11 mouse cellular contexts compared by ENCODE assay signal in the genomic region with DNA sequence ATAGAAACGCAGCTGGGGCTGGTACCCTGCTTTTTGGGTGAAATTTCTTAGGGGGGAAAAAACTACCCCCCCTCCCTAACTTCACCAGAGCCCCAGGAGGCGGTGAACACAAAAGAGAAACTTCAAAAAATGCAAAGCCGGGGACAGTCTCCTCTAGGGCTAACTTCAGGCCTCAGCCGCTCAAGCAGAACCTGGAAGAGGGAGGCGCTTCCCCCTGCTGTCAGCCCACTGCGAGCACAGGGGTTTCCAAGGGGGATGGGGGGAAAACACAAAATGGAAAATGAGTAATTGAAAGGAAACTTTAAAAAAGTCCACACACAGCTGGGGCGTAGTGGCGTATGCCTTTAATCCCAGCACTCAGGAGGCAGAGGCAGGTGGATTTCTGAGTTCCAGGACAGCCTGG. TPM values are rescaled to one million over a fixed set of nuclear protein-coding genes. Genes with fewer than 3 reads are reported as not detected.
DNase-seq lines count a peak whose midpoint lies in the region; ATAC-seq and TF ChIP-seq lines count a peak whose summit lies in the region.
"Had no signal": no experiment of that assay in that cellular context is flagged by ENCODE, and none has a peak within 500 bp of the region (broad histone marks: within the 10 kb centered on the region; RNA-seq: fewer than 3 reads in every experiment).

No protein-coding gene starts in this region.

- no peak for TF ChIP-seq CTCF in midbrain, postnatal 0 days (IDR thresholded peaks at IDR 0.05)

- H3K9ac ChIP-seq in midbrain, embryonic 11.5 days (ENCODE audit: low read length) = peak overlapping the region; percentile 79; the same call in 1 of the 2 replicates
- no peak overlapping the region for H3K9ac ChIP-seq in midbrain, postnatal 0 days (replicated peaks; ENCODE audit: low read length, poor library complexity, severe bottlenecking)
- H3K9ac ChIP-seq in hindbrain, embryonic 14.5 days = no peak overlapping the region

- peak overlapping the region; percentile 73 for H3K27ac ChIP-seq in midbrain, embryonic 11.5 days (ENCODE audit: low read depth, low read length)
- H3K27ac ChIP-seq in midbrain, postnatal 0 days (ENCODE audit: low read depth, low read length) = no peak overlapping the region
- H3K27ac ChIP-seq in embryonic facial prominence, embryonic 10.5 days (replicated peaks) = peak overlapping the region; percentile 74; the same call in 1 of the 2 replicates
- H3K27ac ChIP-seq in hindbrain, embryonic 14.5 days = no peak overlapping the region

- no peaks in the 10 kb centered on the region for H3K9me3 ChIP-seq in midbrain, embryonic 11.5 days (ENCODE audit: control insufficient read depth, low read length)
- no peaks in the 10 kb centered on the region for H3K9me3 ChIP-seq in midbrain, postnatal 0 days (ENCODE audit: low read length)
- no peaks in the 10 kb centered on the region for H3K9me3 ChIP-seq in embryonic facial prominence, embryonic 10.5 days
- no peaks in the 10 kb centered on the region for H3K9me3 ChIP-seq in hindbrain, embryonic 14.5 days (ENCODE audit: control insufficient read depth, low read length)
- H3K9me3 ChIP-seq: megakaryocyte, embryonic 14.5 days had no signal

- peak; percentile 93 for DNase-seq in midbrain, embryonic 11.5 days (ENCODE audit: low spot score, missing footprints)
- DNase-seq in midbrain, postnatal 0 days (ENCODE audit: low spot score) = no peak
- DNase-seq in embryonic facial prominence, embryonic 10.5 days (ENCODE audit: low spot score) = peak; percentile 30
- DNase-seq in hindbrain, embryonic 14.5 days (ENCODE audit: low spot score) = no peak
- DNase-seq in splenic B cell, adult 2 months (ENCODE audit: low read depth, low spot score) = peak; percentile 23
- no peak for DNase-seq in urinary bladder, postnatal 4 days (ENCODE audit: low spot score in 2 of 2)
- no peak for DNase-seq in thymus, postnatal 0 days (ENCODE audit: low spot score)
- no peak for DNase-seq in natural killer cell, adult 2 months (ENCODE audit: low spot score in 2 of 2)
- DNase-seq: cerebellum, adult 11-12 months had no signal

- peak overlapping the region; percentile 86 for H3K4me2 ChIP-seq in midbrain, embryonic 11.5 days
- H3K4me2 ChIP-seq in midbrain, postnatal 0 days (ENCODE audit: low read depth, low read length, poor library complexity, severe bottlenecking) = no peak overlapping the region
- H3K4me2 ChIP-seq in hindbrain, embryonic 14.5 days (replicated peaks) = peak overlapping the region; percentile 99; the same call in 1 of the 2 replicates

- peak overlapping the region; percentile 14 for H3K4me3 ChIP-seq in midbrain, embryonic 11.5 days (ENCODE audit: low read depth, low read length)
- H3K4me3 ChIP-seq in midbrain, postnatal 0 days (ENCODE audit: low read depth, low read length) = no peak overlapping the region
- peak overlapping the region; percentile 83 for H3K4me3 ChIP-seq in embryonic facial prominence, embryonic 10.5 days
- H3K4me3 ChIP-seq in hindbrain, embryonic 14.5 days (replicated peaks; ENCODE audit: low read length) = no peak overlapping the region

- no peaks in the 10 kb centered on the region for H3K27me3 ChIP-seq in midbrain, embryonic 11.5 days (ENCODE audit: control insufficient read depth, insufficient read depth, low read length)
- no peaks in the 10 kb centered on the region; the same call in 1 of the 2 replicates for H3K27me3 ChIP-seq in midbrain, postnatal 0 days (ENCODE audit: insufficient read depth, low read length)
- no peaks in the 10 kb centered on the region for H3K27me3 ChIP-seq in embryonic facial prominence, embryonic 10.5 days (replicated peaks; ENCODE audit: low read depth, poor library complexity, severe bottlenecking)
- no peaks in the 10 kb centered on the region for H3K27me3 ChIP-seq in hindbrain, embryonic 14.5 days (ENCODE audit: control insufficient read depth, insufficient read depth, low read length)
- H3K27me3 ChIP-seq in splenic B cell, adult 2 months (ENCODE audit: control insufficient read depth, insufficient read depth, low read length, poor library complexity, severe bottlenecking) = no peaks in the 10 kb centered on the region; the same call in 1 of the 2 replicates
- H3K27me3 ChIP-seq: megakaryocyte, embryonic 14.5 days had no signal

- no peaks in the 10 kb centered on the region for H3K36me3 ChIP-seq in midbrain, embryonic 11.5 days (ENCODE audit: control insufficient read depth, insufficient read depth, low read length)
- H3K36me3 ChIP-seq in midbrain, postnatal 0 days (ENCODE audit: insufficient read depth, low read length) = no peaks in the 10 kb centered on the region
- H3K36me3 ChIP-seq in embryonic facial prominence, embryonic 10.5 days (replicated peaks) = peaks cover 30% of the 10 kb centered on the region
- H3K36me3 ChIP-seq in hindbrain, embryonic 14.5 days (replicated peaks; ENCODE audit: control insufficient read depth, insufficient read depth) = no peaks in the 10 kb centered on the region
- no peaks in the 10 kb centered on the region for H3K36me3 ChIP-seq in splenic B cell, adult 2 months (ENCODE audit: control insufficient read depth, insufficient read depth, low read length, poor library complexity, severe bottlenecking)

- no peak for ATAC-seq in midbrain, embryonic 11.5 days (ENCODE audit: low FRiP score)
- ATAC-seq in midbrain, postnatal 0 days (ENCODE audit: low FRiP score) = no peak
- no peak for ATAC-seq in hindbrain, embryonic 14.5 days (ENCODE audit: low FRiP score)
- ATAC-seq: activated CD4-positive, CD25-positive, alpha-beta regulatory T cell, adult 4 months had no signal

- 9% methylated on average over 8 of the region's 8 CpGs for WGBS in midbrain, embryonic 11.5 days
- 29% methylated on average over 8 of the region's 8 CpGs for WGBS in midbrain, postnatal 0 days
- 26% methylated on average over 8 of the region's 8 CpGs for WGBS in embryonic facial prominence, embryonic 10.5 days
- 20% methylated on average over 8 of the region's 8 CpGs for WGBS in hindbrain, embryonic 14.5 days

- H3K4me1 ChIP-seq in midbrain, embryonic 11.5 days (ENCODE audit: control insufficient read depth, insufficient read depth, low read length) = peaks cover 49% of the 10 kb centered on the region
- H3K4me1 ChIP-seq in midbrain, postnatal 0 days (ENCODE audit: insufficient read depth, low read length) = peaks cover 7% of the 10 kb centered on the region; the same call in 1 of the 2 replicates
- peaks cover 63% of the 10 kb centered on the region for H3K4me1 ChIP-seq in embryonic facial prominence, embryonic 10.5 days
- H3K4me1 ChIP-seq in hindbrain, embryonic 14.5 days (replicated peaks; ENCODE audit: control insufficient read depth, insufficient read depth, low read length) = peaks cover 41% of the 10 kb centered on the region

RNA-seq across cellular contexts. Expression of a gene that starts 3.5 kb away (rescaled TPM):
- polyA plus RNA-seq in midbrain, embryonic 11.5 days (2014; fragmentation: Nextera tagmentation; extraction: Ambion mirVana) = 62.4 and 62.8 TPM in 2 replicates
- total RNA-seq in midbrain, postnatal 0 days (2014; rRNA removed) = 107 and 110 TPM in 2 replicates
- 78.6 and 78.8 TPM in 2 replicates for polyA plus RNA-seq in midbrain, postnatal 0 days (2015; fragmentation: Nextera tagmentation; extraction: Ambion mirVana)
- polyA plus RNA-seq in embryonic facial prominence, embryonic 10.5 days (2016; fragmentation: Nextera tagmentation; extraction: Ambion mirVana) = 88.1 and 92.1 TPM in 2 replicates
- 80.8 and 87.1 TPM in 2 replicates for polyA plus RNA-seq in hindbrain, embryonic 14.5 days (2014; fragmentation: Nextera tagmentation; extraction: Ambion mirVana)
- 29.6 and 31.8 TPM in 2 replicates for polyA plus RNA-seq in thymus, postnatal 0 days (2015; fragmentation: Nextera tagmentation; extraction: Ambion mirVana)

RNA-seq across cellular contexts. Expression of a gene that starts 28.8 kb away (rescaled TPM):
- 8.2 and 10.5 TPM in 2 replicates for polyA plus RNA-seq in midbrain, embryonic 11.5 days (2014; fragmentation: Nextera tagmentation; extraction: Ambion mirVana)
- total RNA-seq in midbrain, postnatal 0 days (2014; rRNA removed) = 16.3 and 24.0 TPM in 2 replicates
- polyA plus RNA-seq in midbrain, postnatal 0 days (2015; fragmentation: Nextera tagmentation; extraction: Ambion mirVana) = 13.5 and 14.8 TPM in 2 replicates
- 8.4 and 8.7 TPM in 2 replicates for polyA plus RNA-seq in embryonic facial prominence, embryonic 10.5 days (2016; fragmentation: Nextera tagmentation; extraction: Ambion mirVana)
- 16.2 and 18.0 TPM in 2 replicates for polyA plus RNA-seq in hindbrain, embryonic 14.5 days (2014; fragmentation: Nextera tagmentation; extraction: Ambion mirVana)
- 16.1 and 17.3 TPM in 2 replicates for polyA plus RNA-seq in thymus, postnatal 0 days (2015; fragmentation: Nextera tagmentation; extraction: Ambion mirVana)

Comparison
In these comparisons a context has a peak if more than half of its experiments do, and no peak if none do; other contexts are left out.
1. DNase-seq: peak in midbrain, embryonic 11.5 days (single experiment), embryonic facial prominence, embryonic 10.5 days (single experiment) and splenic B cell, adult 2 months (single experiment); none in midbrain, postnatal 0 days (single experiment), hindbrain, embryonic 14.5 days (single experiment), urinary bladder, postnatal 4 days (0 of 2), thymus, postnatal 0 days (single experiment) and natural killer cell, adult 2 months (0 of 2).
2. H3K27ac ChIP-seq: peak in midbrain, embryonic 11.5 days (single experiment) and embryonic facial prominence, embryonic 10.5 days (single experiment); none in midbrain, postnatal 0 days (single experiment) and hindbrain, embryonic 14.5 days (single experiment).
3. H3K4me3 ChIP-seq: peak in midbrain, embryonic 11.5 days (single experiment) and embryonic facial prominence, embryonic 10.5 days (single experiment); none in midbrain, postnatal 0 days (single experiment) and hindbrain, embryonic 14.5 days (single experiment).